Mouse (Mus musculus) ES-E14 (cell line): Measurements from ENCODE around the gene Mmgt2.
"Not testable (repeated sequence)": the region's sequence is repeated elsewhere in the genome, so short reads cannot be mapped to it uniquely, and the experiment has no call there.

Experiments used
- CHD2 ChIP-seq: IDR thresholded peaks from 2 replicates; pipeline ENCODE4 v1.6.1; 2014; ENCODE audit warnings: mild to moderate bottlenecking, low read depth, low read length, inconsistent platforms
- ZC3H11A ChIP-seq: IDR thresholded peaks from 2 replicates; pipeline ENCODE4 v1.6.1; 2012; ENCODE audit warnings: low read depth, mild to moderate bottlenecking, inconsistent platforms, low read length, borderline replicate concordance
- ZNF384 ChIP-seq: IDR thresholded peaks from 2 replicates; pipeline ENCODE4 v1.6.1; 2012; ENCODE audit warnings: low read depth, low read length, inconsistent platforms

DNA sequence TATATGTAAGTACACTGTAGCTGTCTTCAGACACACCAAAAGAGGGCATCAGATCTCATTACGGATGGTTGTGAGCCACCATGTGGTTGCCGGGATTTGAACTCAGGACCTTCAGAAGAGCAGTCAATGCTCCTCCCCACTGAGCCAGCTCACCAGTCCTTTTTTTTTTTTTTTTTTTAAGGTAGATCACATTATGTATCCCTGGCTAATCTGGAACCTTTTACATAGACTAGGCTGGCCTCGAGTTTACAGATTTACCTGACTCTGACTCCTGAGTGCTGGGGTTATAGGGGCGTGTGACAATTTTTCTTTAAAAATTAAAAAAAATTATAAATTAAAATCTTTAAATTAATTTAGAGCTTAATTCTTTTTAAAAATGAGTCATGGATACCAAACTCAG, 1.3 kb downstream of the Mmgt2 start:
- TF ChIP-seq ZC3H11A, ZNF384, CHD2: not testable (repeated sequence)
